Mouse (Mus musculus) adrenal gland, adult 18-20 months (tissue): ENCODE measurements around the gene Abcb9. TPM values are rescaled to one million over a fixed set of nuclear protein-coding genes. Genes with fewer than 3 reads are reported as not detected.
"Not testable (repeated sequence)": the region's sequence is repeated elsewhere in the genome, so short reads cannot be mapped to it uniquely, and the experiment has no call there.

Source experiments
- DNase-seq, 2 experiments: peaks; one replicate each; pipeline ENCODE4 v3.0.0; 2021 to 2022; ENCODE audit warnings: low spot score in 2 of 2
- total RNA-seq, 2 experiments: library from RNA; stranded (reverse); gene quantifications; 1 replicate in 1 of 2; 2 replicates in 1 of 2; pipeline ENCODE4 v1.2.3; 2021

The Abcb9 gene
- total RNA-seq, 2 experiments from 2014 or later, result 10.6 to 15.2 TPM

DNA sequence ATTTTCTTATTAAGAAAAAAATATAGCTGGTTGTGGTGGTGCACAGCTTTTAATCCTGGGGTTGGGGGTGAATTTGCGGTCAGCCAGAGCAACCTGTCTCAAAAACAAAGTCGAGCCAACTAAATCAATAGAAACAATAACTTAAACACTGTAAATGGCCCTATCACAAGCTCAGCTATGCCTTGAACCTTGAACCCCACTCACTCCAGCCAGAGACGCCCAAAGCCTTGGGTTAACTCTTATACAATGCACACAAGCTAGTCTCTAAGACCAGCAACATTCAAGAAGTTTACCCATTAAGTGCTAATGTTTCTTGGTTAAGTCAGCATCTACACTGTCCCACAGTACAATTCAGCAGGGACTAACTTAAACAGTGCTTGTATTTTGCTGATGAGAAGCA, 25.9 kb downstream of the Abcb9 start:
- no peak for DNase-seq

DNA sequence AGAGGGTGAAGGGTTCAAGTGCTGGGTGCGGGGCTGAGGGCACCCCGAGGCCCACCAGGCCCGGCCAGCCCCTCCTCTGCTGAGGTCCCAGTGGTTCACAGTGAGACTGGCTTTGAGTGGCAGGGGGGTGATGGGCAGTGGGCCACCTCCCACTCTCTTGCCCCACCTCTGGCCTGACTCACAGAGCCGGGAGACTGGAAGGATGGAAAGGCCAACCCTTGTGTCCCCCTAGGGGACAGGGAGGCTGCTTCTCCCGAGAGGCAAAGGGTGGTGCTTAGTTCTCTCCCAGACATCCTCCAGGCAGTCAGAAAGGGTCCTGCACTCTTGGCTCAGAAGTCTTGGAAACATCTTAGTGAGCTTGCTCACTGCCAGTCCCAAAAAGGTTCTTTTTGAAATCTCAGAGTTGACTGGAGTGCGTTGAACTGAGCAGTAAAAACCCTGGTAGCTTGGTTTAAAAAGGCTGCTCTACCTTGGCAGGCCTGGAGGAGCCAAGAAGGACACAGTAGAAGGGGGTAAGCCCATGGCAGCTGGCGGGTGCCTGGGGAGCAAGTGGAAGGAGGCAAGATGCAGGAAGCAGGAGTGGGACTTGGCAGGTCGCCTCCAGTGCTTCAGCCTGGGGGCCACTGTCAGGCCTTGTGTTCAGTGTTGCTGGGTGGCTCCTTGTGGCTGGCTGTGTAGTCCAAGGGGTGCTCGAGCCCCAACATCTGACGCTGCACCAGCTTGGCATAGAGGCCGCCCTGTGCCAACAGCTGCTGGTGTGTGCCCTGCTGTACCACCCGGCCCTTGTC, 33.4 kb downstream of the Abcb9 start:
- no peak for DNase-seq

DNA sequence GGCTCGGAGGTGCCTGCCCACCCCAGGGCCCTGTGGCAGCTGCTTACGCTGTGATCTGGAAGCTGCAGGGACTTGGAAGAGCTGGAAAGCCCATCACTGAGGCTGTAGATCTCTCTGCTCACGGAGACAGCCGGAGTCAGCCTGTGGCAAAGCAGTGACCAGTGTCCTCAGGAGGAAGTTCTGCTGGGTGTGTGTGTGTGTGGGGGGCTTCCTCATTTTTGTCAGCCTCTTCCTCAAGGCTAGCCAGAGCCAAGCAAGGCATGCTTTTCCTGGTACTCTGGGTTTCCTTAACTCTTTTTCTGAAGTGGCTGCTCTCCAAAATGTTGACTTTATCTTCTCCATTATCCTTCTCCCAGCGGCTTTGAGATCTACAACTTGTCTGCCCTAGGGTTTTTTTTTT, 35.9 kb downstream of the Abcb9 start:
- no peak for DNase-seq

DNA sequence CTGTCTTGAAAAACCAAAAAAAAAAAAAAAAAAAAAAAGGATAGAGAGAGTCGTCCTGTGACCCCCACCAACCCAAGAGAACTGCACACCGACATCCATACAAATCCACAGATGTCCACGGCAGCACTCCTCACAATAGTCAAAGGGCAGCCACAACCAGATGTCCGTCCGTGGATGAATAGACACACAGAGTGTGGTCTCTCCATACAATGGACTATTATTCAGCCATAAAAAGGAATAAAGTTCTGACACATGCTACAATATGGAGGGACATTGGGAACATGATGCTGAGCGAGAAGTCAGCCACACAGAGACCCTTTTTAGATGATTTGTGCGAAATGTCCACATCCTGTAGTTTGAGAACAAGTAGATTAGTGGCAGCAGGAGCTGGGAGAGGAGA, 36.8 kb downstream of the Abcb9 start:
- no peak for DNase-seq

DNA sequence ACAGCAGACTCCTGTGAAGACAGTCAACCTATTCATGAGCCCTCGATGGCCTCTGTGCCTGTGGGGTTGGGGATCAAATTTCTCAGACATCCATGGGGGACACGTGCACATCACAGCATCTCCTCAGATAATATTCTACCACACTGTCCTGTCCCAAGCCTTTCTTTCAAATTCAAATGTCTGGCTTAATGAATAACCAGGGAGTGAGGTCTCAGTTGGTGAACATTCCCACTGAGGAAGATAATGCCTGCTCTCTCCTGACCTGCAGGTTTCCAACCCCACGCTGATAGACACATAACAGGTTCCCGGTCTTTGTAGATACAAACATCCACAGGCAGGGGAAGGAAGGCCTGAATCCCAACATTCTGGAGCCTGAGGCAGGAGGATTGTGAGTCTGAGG, 38.6 kb downstream of the Abcb9 start:
- no peak for DNase-seq

DNA sequence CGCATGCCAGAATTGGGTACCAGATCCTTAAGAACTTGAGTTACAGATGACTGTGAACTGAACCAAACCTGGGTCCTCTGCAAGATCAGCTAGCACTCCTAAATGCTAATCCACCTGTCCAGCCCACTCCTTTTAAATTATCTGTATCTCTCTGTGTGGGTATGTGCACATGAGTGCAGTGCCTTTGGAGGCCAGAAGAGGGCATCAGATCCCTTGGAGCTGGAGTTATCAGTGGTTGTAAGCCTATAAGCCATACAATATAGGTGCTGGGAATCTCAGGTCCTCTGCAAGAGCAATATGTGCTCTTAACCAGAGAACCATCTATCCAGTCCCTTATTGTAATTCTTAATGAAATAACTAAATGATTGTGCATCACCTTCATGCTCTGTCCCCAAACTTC, 39.4 kb downstream of the Abcb9 start:
- DNase-seq, result no peak

DNA sequence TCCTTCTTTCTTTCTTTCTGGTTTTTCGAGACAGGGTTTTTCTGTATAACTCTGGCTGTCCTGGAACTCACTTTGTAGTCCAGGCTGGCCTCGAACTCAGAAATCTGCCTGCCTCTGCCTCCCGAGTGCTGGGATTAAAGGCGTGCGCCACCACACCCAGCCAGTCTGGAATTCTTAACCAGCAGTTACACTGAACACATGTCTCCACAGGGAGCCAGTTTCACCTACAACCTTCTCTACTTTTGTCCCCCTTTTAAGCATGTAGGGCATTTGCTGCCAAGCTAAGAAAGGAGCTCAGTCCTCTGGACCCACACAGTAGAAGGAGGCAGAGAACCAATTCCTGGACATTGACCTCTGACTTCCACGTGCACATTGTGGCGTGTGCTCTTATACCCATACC, 43.0 kb downstream of the Abcb9 start:
- not testable (repeated sequence) for DNase-seq

DNA sequence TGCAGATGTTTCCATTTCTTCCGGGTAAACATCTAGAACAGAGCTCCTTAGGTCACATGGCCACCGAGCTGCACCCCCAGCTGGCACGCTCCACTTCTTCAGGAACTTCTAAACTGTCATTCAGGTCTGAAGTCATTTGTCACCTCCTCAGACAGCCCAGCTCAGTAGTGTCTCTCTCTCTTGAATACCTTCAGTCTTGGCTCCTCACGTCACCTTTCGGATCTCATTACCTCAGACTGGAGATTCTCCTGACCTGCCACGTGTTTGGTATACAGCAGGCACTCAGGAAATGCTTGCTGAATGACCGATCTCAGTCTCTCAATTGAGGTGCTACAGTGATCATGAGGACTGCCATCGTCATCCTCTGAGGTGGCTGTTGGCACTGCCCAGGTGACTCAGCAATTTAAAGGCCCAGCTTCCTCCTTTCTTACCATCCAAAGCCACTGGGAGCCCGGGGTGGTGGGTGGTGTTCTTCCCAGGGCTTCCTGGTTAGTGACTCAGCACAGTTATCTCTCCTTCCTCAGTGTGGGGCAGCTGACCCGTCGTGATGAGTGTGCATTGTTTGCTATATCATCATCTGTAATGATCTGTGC, 43.6 kb downstream of the Abcb9 start:
- no peak for DNase-seq

DNA sequence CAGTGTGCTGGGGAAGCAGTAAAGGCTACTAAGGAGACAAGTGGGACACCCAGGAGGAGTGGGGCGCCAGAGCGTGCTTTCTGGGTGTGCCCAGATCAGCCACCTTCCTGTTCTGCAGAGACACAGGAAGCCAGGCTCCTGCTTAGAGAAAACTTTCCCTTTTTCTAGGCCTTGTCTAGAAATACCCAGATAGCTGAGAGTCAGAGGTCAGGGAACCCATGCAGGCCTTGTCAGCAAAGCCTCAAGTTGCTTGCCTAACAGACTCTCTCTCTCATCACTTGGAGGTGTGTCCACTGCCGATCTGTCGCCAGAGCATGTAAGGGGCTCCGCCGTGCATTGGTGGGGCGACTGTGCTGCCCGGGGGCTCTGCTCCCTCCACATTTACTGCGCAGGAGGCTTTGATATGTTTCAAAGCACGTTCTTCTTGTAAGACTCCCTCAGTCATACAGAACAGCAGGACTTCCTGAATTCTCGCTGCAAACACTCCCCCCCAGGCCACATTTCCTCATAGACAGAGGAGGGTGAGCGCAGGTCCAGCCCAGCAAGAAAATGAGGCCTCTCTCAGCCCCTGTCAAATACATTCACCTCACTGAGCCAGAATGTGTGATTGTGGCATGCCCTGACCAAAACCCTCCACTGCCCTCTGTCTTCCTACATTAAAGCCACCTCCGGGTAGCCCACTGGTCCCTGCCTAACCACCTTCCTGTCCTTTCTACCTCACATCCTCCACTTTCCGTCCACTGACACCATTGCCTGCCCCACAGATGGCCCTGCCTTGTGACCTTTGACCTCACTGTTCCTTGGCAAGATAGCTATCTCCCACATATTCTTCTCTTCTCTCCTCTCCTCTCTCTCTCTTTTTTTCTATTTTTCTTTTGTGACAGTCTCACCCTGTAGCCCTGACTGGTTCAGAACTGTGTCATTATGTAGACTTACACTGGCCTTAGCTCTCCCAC, 45.2 kb downstream of the Abcb9 start:
- no peak for DNase-seq

DNA sequence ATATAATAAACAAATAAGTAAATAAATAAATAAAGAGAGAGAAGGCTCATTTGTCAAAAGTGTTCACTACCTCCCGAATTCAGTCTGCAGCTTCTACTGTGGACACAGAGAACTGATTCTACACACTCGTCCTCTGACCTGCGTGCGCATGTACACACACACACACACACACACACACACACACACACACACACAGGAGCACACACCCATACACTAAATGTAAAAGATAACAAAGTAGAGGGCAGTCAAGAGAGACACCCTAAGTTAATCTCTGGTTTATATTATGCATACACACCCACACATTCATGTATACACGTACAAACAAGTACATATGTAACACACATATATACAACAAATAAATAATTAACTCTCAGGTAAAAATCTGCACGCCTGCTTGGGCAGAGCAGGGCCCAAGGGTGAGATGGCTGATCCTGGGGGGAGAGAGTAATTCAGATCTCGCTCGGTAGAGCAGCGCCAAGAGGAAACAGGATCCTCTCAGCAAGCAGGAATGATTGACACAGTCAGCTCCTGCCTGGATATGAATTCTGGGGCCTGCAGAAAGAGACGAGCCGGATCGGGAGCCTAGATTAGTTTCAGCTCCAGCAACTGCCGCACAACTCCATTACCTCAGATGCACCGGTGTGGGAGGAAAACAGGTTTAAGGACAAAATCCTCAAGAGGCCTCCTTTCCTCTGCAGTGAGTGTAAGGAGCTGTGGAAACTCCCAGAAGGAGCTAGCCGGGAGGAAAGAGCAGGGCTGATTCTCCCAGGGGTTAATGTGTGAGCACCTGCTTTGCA, 46.2 kb downstream of the Abcb9 start:
- no peak for DNase-seq

DNA sequence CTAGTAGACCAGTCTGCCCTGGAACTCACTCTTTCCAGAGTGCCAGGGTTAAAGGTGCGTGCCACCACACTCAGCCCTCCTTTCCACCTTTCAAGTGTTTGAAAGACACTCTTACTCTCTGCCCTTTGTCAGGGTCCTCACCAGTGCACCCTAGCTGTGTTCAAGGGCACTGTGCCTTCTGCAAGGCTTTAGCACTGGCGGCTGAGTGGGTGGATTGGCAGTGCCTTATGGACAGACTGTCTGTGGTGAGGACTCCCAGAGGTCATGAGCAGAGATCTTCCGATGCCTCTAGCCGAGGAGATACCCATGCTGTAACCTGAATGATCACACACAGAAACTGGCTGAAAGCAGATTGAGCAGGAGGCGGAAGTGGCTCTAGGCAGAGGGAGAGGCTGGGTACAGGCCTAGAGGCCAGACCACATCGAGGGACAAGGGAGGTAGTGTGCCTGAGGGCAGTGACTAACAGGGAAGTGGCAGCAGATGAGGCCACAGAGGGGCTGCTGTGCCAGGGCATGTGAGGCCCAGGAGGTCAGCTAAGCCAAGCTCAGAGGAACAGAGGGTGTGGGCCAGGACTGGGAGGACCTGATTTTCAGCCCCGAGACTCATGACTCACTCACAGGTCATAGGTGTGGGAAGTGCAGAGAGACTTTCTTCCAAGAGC, 48.7 kb downstream of the Abcb9 start:
- peak in 1 of 2 experiments; percentile 36 for DNase-seq

DNA sequence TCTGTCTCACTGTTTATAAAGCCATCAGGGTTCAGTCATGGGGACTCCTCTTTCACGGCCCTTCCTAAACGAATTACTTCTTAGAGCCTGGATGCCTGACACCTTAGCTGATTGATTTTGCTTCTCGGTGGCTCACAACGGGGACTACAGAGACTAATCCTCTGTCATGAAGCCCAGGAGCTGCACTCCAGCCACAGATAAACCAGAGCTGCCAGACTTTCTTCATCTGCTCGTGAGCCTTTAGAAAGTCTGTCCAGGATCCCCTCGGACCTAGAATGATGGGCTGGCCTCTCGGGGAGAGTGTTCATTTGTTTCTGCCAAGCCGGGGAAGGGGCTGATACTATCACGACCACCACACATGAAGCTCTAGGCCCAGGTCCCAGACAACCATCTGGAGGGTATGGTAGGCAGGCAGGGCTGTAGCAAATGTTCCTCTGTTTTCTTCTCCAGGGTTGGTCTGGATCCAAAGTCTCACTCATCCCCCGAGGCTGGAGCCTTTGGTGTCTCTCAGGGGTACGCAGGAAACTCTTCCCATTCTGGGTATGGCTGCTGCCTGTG, 50.1 kb downstream of the Abcb9 start:
- DNase-seq, result no peak

DNA sequence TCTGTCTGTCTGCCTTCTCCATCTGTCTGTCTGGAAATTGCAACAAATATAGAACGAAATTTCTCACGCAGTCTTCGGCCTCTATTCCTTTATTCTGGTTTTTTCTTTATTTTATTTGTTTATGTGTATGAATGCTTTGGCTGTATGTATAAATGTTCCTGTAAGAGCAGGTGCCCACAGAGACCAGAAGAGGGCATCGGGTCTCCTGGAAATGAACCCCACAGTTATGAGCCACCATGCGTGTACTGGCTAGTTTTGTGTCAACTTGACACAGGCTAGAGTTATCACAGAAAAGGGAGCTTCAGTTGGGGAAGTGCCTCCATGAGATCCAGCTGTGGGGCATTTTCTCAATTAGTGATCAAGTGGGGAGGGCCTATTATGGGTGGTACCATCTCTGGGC, 51.6 kb downstream of the Abcb9 start:
- no peak for DNase-seq

DNA sequence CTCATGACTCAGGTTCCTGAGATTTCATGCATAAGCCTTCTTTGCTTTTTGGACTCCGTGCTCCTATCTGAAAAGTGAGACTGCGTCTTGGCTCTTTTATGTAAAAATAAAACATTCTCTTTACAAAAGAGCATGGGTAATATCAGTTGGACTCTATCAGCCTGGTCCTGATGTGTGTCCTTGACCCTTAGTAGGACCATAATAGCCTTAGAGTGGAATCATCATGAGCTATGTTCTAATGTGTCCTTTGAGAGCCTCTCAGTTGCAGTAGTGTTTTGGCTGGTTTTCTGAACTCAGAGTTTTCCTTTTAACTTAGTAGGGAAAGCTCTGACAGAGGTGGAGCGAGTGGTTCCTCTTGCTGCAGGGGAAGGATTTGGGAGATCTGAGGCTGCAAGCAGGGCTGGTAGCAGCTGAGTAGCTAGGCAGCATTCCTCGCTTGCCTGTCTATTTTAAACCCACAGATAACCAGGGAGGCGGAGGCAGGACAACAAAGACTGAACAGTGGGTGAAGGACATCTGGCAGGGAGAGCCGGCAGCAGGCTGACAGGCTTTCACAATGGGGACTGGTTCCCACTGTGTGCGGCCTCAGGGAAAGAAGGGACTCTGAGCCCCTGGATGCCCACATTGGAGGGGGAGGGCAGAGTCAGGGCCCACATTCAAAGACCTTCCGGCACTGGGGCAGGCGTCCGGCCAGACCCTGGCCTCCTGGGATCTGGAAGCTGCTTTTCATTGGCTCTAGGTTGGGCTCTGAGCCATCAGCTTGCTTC, 52.2 kb downstream of the Abcb9 start:
- DNase-seq, result peak in 1 of 2 experiments; percentile 45

DNA sequence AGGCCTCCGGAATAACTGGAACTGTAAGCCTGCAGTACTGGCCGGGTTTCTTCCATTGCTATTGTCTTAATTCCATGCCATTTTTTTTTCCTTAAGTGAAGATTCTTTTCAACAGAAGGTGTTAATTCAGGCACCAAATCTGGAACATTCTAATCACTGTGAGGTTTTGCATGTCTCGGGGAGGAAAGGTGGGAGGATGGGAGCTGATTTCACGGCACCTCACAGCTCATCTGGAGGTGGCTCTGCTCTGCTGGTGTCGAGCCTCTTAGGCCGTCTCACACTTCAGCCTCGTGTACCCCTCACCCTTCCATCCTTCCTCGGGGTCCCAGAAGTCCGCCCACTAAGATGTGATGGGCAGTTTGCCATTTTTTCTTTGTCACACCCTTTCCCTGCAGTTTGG, 54.5 kb downstream of the Abcb9 start:
- no peak for DNase-seq

DNA sequence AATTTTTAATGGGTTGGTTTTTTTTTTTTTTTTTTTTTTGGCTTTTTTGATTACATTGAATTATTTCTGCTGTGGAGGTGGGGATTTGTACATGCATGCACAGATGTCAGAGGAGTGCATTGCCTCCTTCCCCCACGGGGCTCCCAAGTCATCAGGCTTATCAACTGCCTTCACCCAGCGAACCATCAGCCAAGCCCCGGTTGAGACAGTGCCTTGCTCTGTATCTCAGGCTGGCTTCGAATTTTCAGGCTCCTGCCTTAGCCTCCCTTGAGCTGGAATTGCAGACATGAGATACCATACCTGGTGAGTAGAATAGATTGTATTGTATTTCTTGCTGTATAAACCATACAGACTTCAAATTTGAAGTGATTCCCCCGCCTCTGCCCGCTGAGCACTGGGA, 56.0 kb downstream of the Abcb9 start:
- no peak for DNase-seq

DNA sequence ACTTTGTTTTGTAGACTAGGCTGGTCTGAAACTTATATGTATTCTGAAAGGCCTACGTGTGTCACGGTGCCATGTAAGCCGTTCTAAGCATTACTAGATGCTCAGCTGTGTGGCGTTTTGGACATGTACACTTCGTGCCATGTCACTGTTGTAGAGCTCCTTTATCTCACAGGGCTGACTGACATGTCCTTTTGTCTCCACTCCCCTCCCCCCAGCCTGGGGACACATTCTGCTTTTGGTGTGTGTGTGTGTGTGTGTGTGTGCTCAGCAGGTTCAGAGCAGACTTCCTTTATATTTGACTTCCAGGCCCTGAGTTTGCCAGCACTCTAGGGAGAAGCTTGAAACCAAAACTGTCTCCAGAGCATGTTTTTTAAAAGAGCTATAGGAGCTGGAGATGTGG, 58.8 kb downstream of the Abcb9 start:
- DNase-seq, result no peak

DNA sequence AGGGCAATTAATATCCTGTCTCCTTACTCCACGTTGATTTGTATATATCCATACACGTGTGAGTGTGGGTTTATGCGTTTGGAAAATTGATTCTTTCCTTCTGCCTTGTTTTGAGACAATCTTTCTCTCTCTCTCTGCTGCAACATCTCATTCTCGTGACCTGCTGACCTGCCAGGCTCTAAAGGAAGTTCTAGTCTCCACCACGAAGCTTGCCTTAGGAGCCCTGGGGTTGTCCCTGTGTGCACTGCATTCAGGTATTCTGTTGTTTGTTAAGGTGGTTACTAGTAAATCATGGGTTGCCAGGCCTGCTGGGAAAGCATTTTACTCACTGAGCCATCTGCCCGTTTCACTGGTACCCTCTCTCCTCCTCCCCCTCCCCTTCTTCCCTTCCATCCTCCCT, 59.3 kb downstream of the Abcb9 start:
- DNase-seq, result no peak

DNA sequence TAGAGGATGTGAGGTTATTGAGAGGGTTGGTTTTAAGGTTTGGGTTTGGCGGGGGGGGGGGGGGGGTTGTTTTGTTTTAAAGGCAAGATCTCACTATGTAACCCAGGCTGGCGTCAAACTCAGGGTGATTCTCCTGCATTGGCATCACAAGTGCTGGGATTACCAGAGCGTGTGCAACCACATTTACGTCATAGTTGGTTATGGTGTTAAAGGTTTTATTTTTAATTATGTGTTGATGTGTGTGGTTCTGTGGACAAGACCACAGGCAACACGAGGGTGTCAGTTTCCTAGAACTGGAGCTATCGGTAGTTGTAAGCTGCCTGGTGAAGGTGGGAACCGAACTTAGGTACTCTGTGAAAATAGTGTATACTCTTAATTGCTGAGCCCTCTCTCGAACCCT, 59.8 kb downstream of the Abcb9 start:
- no peak for DNase-seq
